Mouse (Mus musculus) liver, adult 2 months (tissue): ENCODE data around the gene Dock1. TPM values are rescaled to one million over a fixed set of nuclear protein-coding genes. Genes with fewer than 3 reads are reported as not detected.

Source experiments
- DNase-seq: peaks from one replicate; pipeline ENCODE4 v3.0.0-alpha.2; 2011; ENCODE audit warnings: low read depth, low spot score; ENCODE audit errors: extremely low read depth
- H3K27ac ChIP-seq: fragments of 200-500 bp; replicated peaks from 2 replicates; pipeline ENCODE4 v1.5.1; 2012; ENCODE audit warnings: low read depth, mild to moderate bottlenecking, control low read depth, inconsistent platforms, low read length; ENCODE audit not compliant: insufficient read depth
- H3K27me3 ChIP-seq: fragments of 200-500 bp; 2 replicates; pipeline ENCODE4 v1.6.1; 2012; ENCODE audit warnings: mild to moderate bottlenecking, moderate library complexity, low read length, inconsistent platforms; ENCODE audit not compliant: control insufficient read depth, insufficient read depth
- H3K36me3 ChIP-seq: fragments of 200-500 bp; 2 replicates; pipeline ENCODE4 v1.6.1; 2012; ENCODE audit warnings: low read length, inconsistent platforms; ENCODE audit not compliant: control insufficient read depth, insufficient read depth
- H3K4me1 ChIP-seq: fragments of 200-500 bp; 2 replicates; pipeline ENCODE4 v1.6.1; 2011; ENCODE audit warnings: low read length; ENCODE audit not compliant: control insufficient read depth, insufficient read depth
- H3K4me3 ChIP-seq: fragments of 200-500 bp; 2 replicates; pipeline ENCODE4 v1.5.1; 2011; ENCODE audit warnings: low read depth, mild to moderate bottlenecking, control low read depth, low read length, moderate library complexity; ENCODE audit not compliant: insufficient read depth
- H3K79me2 ChIP-seq: fragments of 200-500 bp; 2 replicates; pipeline ENCODE4 v1.6.1; 2012; ENCODE audit warnings: inconsistent platforms, mild to moderate bottlenecking, low read length, moderate library complexity; ENCODE audit not compliant: control insufficient read depth, insufficient read depth
- H3K9ac ChIP-seq: fragments of 200-500 bp; 2 replicates; pipeline ENCODE4 v1.6.1; 2012; ENCODE audit warnings: low read depth, mild to moderate bottlenecking, control low read depth, inconsistent platforms, low read length
- CTCF ChIP-seq: fragments of 200-500 bp; IDR thresholded peaks from 2 replicates; pipeline ENCODE4 v1.5.1; 2011; ENCODE audit warnings: low read depth, low read length, control low read depth
- POLR2A ChIP-seq: fragments of 200-500 bp; IDR thresholded peaks from 2 replicates; pipeline ENCODE4 v1.6.1; 2011; ENCODE audit warnings: low read length, control low read depth; ENCODE audit not compliant: insufficient read depth; ENCODE audit errors: extremely low read depth
- WGBS: fragments of 180-500 bp; shearing (Covaris S2); methylation state at CpG from one replicate; pipeline ENCODE4 v1.1.7; 2018; 5-methylcytosine and 5-hydroxymethylcytosine counted together
- polyA plus RNA-seq: library from polyadenylated mRNA; depleted of rRNA; stranded (reverse); fragments of >200 nt; gene quantifications from 2 replicates; pipeline ENCODE4 v1.2.3, GENCODE M21; 2012
- total RNA-seq: library from RNA; depleted of rRNA; stranded (reverse); fragments of >200 nt; gene quantifications from 2 replicates; pipeline ENCODE4 v1.2.3, GENCODE M21; 2014

Dock1 gene
- total and polyA plus RNA-seq, 2 experiments: 2.4 to 17.0 TPM

DNA sequence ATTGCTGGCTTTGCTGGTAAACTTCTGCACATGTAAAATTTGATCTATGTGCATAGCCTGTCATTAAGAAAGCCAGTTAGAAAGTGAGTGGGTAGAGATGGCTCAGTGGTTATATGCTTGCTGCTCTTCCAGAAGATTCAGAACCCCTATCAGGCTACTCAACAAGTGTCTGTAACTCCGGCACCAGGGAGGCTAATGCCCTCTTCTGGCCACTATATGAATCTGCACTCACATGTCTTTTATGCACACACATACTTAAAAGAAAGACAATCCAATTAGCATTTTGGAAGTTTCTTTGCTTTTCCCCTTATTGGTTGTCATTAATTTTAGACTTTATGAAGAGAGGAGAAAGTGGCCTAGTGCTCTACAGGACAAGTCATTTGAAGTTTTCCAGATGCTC lies 41.1 kb downstream of the Dock1 start:
- H3K79me2 ChIP-seq: peaks cover 28% of the 10 kb centered on the region
- no peaks in the 10 kb centered on the region for H3K27me3 ChIP-seq
- no peaks in the 10 kb centered on the region for H3K36me3 ChIP-seq
- H3K27ac ChIP-seq: no peak overlapping the region
- WGBS: 80% methylated on average over 1 of the region's 1 CpGs
- DNase-seq: no peak
- peaks cover 6% of the 10 kb centered on the region for H3K4me1 ChIP-seq
- 0 out of 2 replicates have a peak, but pooled peaks have one; percentile 3 for TF ChIP-seq CTCF
- TF ChIP-seq POLR2A: no peak
- no peak overlapping the region for H3K9ac ChIP-seq
- H3K4me3 ChIP-seq: no peak overlapping the region

DNA sequence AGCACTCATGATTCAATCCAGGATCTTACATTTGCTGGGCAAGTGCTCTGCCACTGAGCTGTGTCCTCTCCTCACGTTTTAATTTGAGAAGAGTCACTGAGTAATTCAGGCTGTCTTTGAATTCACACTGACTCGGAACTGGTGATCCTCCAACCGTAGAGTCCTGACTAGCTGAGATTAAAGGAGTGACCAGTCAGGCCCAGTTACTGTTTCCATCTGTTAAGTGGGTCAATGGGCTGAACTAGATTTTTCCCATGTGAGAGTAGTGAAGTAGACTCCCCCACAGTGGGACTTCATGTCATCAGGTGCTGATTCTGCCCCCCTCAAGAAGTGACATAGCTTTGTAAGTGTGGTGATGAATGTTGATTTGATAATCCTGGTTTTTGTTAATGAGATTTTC lies 49.0 kb downstream of the Dock1 start:
- Histone ChIP-seq H3K79me2 (peaks cover 7% of the 10 kb centered on the region), H3K27me3 (no peaks in the 10 kb centered on the region), H3K27ac (no peak overlapping the region), H3K4me3 (no peak overlapping the region), H3K4me1 (no peaks in the 10 kb centered on the region), H3K9ac (no peak overlapping the region), H3K36me3 (no peaks in the 10 kb centered on the region)
- no peak for DNase-seq
- TF ChIP-seq POLR2A (no peak), CTCF (no peak)
- 95% methylated on average over 3 of the region's 3 CpGs for WGBS

DNA sequence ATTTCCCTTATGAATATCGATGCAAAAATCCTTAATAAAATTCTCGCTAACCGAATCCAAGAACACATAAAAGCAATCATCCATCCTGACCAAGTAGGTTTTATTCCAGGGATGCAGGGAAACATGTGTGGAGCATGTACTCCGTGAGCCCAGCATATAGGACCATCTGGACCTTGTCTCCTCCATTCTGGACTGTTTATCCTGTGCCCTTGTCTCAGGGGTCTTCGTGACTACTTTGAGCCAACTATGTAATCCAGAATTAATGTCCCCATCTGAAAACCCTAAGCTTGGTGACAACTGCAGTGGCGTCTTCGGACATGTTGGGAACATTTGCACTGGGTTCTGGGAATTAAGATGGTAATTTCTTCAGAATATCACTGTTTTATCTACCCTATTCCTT lies 51.9 kb downstream of the Dock1 start:
- DNase-seq: no peak
- Histone ChIP-seq H3K27me3 (no peaks in the 10 kb centered on the region), H3K27ac (no peak overlapping the region), H3K4me1 (no peaks in the 10 kb centered on the region), H3K9ac (no peak overlapping the region), H3K4me3 (no peak overlapping the region), H3K36me3 (no peaks in the 10 kb centered on the region; the same call in 1 of the 2 replicates), H3K79me2 (no peaks in the 10 kb centered on the region)
- no peak for TF ChIP-seq CTCF
- TF ChIP-seq POLR2A: no peak
- WGBS: over 99% methylated on average over 7 of the region's 7 CpGs

DNA sequence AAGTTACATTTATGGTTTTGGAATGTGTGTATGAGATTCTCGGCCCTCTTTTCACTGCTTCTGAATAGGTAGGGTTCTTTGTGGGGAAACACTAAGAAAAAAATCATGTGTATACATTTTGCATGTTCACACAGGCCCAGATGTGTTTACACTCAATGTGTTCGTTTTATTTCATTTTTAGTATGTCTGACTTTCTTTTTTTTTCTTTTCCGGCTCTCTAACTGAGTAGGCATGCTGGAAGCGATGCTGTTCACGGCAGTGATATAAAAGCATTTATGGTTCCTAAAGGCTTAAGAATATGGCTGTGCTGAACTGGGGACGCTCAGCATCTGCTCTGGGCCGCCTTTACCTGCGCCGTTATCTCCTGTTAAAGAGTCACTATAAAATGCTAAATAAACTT lies 52.5 kb downstream of the Dock1 start:
- 97% methylated on average over 9 of the region's 9 CpGs for WGBS
- Histone ChIP-seq H3K27me3 (no peaks in the 10 kb centered on the region), H3K27ac (no peak overlapping the region), H3K36me3 (no peaks in the 10 kb centered on the region; the same call in 1 of the 2 replicates), H3K4me1 (no peaks in the 10 kb centered on the region), H3K9ac (no peak overlapping the region), H3K79me2 (no peaks in the 10 kb centered on the region), H3K4me3 (no peak overlapping the region)
- no peak for DNase-seq
- no peak for TF ChIP-seq CTCF
- no peak for TF ChIP-seq POLR2A

DNA sequence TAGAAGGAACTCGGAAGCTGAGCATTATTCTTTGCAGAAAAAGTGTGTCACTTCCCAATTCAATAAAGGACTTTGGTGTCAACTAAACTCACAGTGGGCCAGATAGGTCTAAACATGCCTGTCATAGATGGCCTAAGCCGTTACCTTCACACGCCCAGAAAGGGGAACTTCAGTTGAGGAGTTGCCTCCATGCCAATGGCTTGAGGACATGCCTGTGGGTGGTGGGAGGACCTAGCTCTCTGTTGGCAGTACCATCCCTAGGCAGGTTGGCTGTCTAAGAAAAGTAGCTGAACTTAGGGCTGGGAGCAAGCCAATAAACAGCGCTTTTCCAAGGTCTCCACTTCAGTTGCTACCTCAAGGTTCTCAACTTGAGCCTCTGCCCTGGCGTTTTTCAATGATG lies 53.1 kb downstream of the Dock1 start:
- H3K36me3 ChIP-seq: peaks cover 2% of the 10 kb centered on the region; the same call in 1 of the 2 replicates
- H3K4me1 ChIP-seq: no peaks in the 10 kb centered on the region
- H3K4me3 ChIP-seq: no peak overlapping the region
- no peak for DNase-seq
- WGBS: 94% methylated on average over 5 of the region's 5 CpGs
- no peak overlapping the region for H3K9ac ChIP-seq
- no peaks in the 10 kb centered on the region for H3K79me2 ChIP-seq
- no peaks in the 10 kb centered on the region for H3K27me3 ChIP-seq
- TF ChIP-seq CTCF (no peak), POLR2A (no peak)
- H3K27ac ChIP-seq: no peak overlapping the region

DNA sequence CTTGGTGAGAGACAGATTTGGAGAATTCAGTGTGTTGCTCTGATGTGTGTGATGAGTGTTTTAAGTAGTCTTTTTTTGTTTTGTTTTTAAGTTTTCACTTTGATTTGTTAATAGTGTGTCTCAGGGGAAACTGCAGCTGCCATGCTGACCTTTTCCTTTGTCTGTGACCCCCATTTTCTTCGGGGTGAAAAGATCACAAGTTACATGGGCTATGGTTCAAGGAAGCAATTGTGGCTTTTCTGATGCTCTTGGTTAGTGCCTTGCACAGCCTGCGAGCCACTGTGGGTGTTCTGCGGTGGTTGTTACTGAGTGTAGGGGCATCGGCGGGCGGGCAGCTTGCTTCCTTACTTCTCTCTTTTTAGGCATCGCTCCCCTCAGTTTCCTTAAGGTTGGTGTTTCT lies 54.4 kb downstream of the Dock1 start:
- H3K27ac ChIP-seq: no peak overlapping the region
- WGBS: 65% methylated on average over 7 of the region's 7 CpGs

More for the DNA sequence above, 54.4 kb downstream of the Dock1 start:
- no peak for DNase-seq
- Histone ChIP-seq H3K9ac (no peak overlapping the region), H3K36me3 (peaks cover 2% of the 10 kb centered on the region; the same call in 1 of the 2 replicates), H3K27me3 (no peaks in the 10 kb centered on the region), H3K79me2 (no peaks in the 10 kb centered on the region), H3K4me3 (no peak overlapping the region), H3K4me1 (no peaks in the 10 kb centered on the region)
- TF ChIP-seq POLR2A (no peak), CTCF (no peak)
